Mouse (Mus musculus): ENCODE measurements around the gene Gm10096. TPM values are rescaled to one million over a fixed set of nuclear protein-coding genes. Genes with fewer than 3 reads are reported as not detected.
"Not testable (repeated sequence)": the region's sequence is repeated elsewhere in the genome, so short reads cannot be mapped to it uniquely, and the experiment has no call there.

Gene Gm10096
- total RNA-seq (2017): not detected in 2 replicates

- ATAC-seq (replicated peaks in 1 of 2; ENCODE audit: insufficient read depth in 1 of 2, low FRiP score in 2 of 2, low TSS enrichment in 1 of 2, low read depth in 1 of 2, poor library complexity in 2 of 2, severe bottlenecking in 2 of 2): not testable (repeated sequence)
These were observed at the start of gene Gm10096 for GRCm38 (mm10) chrX:28954602-28955001. Gene Gm10096 (minus strand): TSS chrX:28954702.
